Mouse (Mus musculus): ENCODE data around the gene Itpr3.

Gene Itpr3

DNA sequence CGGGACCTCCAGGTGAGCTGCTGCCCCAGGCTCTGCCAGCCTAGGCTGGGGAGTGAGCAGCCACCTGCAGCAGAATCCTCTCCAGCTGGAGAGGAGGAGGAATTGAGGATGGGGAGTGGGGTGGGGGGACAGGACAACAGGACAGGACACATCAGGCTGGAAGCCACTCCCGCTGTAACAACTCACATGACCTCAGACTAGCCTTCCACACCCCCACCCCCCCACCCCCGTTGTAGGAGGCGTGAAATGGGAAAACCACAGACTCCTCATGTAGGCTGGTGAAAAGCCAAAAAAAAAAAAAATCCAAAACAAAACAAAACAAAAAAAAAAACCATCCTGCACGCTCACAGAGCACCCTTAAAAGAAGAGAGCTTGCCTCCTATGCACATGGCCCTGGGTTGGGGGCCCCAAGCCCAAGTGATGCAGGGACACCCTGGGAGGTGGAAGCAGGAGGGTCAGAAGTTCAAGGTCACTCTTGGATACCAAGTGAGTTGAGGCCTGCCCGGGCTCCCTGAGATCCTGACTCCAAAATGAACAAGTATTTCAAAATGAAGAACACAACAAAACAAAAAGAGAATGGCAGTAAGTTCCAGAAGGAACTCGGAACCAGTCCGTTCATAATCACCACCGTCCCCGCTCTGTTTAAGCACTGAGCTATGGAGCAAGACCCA lies 17.5 kb upstream of the Itpr3 start:
- DNase-seq = no peak

- DNase-seq = no peak
These were observed 16.6 kb upstream of the Itpr3 start for GRCm38 (mm10) chr17:27040304-27041045.

DNA sequence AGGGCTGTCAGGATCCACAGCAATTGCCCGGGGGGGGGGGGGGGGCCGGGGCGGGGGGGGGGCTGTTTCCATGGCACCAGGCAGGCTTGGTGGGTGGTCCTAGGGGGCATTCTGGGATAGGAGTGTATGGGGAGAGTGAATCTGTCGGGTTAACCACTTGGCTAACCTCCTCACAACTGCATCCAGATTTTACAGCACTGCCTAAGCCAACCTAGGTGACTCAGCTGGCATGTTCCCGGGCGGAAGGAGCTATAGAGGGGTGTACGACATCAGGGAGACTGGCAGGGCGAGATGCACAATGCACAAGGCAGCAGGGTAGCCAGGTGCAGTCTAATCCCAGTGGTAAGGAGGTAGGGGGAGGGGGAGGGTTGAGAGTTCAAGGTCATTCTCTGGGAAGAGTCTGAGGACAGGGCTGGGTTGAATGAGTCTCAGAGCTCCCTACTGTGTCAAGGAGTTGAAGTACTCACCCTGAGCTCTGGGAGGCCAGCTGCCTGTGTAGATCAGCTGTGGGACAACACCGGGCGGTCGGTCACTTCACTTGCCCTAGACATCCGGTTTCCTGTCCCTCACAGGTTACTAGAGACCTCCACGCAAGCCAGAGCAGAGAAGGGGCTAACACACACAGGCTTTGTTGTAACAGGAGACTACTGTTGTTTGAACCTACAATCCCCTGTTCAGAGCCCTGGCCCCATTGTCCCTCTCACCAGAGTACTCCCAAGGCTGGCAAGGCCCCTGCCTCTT lies 15.9 kb upstream of the Itpr3 start:
- DNase-seq = no peak

DNA sequence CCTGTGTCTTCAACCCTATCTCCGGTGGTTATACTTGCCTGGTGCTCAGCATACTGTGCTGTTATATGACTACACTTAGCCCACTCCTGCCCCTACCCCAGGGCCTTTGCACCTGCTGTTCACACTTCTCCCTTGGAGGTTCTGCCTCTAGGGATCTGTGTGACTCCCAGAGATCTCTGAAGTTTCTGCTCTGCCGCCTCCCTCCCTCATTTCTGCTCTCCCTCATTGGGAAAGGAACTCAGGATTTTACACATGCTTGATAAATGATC lies 15.4 kb upstream of the Itpr3 start:
- DNase-seq = no peak

- DNase-seq = no peak
These were observed 14.3 kb upstream of the Itpr3 start for GRCm38 (mm10) chr17:27042840-27043239.

DNA sequence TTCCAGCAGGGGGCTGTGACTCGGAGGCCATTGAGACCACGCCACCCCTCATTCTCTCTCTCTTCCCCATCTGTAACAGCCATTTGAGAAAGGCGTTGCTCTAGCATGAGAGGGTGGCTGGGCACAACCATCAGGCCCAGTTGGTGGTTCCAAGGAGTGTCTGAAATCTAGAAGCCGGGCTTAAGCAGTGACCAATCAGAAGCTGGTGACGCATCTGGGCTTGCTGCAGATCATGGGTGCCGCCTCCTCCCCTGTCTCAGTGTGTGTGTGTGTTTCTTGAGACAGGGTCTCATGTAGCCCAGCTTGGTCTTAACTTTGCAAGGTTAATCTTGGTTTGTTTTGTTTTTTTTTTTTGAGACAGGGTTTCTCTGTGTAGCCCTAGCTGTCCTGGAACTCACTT lies 11.9 kb upstream of the Itpr3 start:
- no peak for DNase-seq

DNA sequence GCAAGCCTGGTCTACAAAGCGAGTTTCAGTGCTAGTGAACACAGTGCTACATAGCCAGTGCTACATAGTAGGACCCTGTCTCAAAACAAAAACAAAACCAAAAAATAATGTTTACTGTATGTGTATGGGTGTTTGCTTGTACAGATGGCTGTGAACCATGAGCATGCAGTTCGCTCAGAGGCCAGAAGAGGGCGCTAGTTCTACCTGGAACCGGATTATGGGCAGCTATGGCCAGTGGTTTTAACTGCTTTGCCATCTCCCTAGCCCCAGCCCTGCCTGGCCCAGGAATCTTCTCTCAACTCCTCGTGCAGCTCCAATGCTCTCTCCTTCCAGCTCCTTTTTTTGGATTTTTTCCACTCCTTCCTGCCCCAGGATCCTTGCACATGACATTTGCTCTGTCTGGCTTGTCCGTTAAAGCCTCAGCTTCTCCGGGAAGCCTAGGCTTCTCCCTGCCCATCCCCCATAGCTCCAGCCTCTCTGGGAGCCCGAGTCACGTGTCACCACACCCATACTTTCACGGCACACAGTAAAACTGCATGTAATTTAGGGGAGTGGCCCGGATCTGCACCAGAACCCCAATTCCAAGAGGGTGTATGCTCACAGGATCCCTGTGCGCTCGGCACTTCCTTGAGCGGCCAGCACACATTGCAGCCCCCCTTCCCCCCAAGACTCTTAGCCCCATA lies 9.2 kb upstream of the Itpr3 start:
- no peak for DNase-seq

GRCm38 (mm10) chr17:27048445-27049239 lies 8.5 kb upstream of the Itpr3 start:
- DNase-seq = no peak

DNA sequence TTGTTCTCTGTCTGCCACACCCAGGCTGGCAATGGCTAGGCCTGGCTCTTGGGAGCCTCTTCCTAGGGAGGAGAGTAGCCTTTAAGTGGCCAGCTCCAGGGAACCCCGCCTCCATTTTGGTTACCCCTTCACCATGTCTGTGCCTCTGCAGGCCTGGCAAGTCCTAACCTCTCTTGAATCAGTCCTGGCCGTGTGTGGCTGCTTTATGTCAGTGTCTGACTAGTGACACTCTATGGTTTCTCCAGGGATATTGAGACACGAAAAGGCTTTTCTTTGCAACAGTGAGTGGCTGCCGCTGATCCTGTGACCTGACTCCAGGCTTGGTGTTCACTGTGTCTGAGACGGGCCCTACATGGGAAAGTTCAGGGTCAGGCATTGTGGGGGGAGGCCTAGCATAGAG lies 6.3 kb upstream of the Itpr3 start:
- DNase-seq = no peak

- no peak for DNase-seq
These were observed 5.6 kb upstream of the Itpr3 start for GRCm38 (mm10) chr17:27051514-27051913.

GRCm38 (mm10) chr17:27056170-27056569 lies 934 bp upstream of the Itpr3 start:
- DNase-seq = no peak

- no peak for DNase-seq
These were observed 482 bp downstream of the Itpr3 start for GRCm38 (mm10) chr17:27057517-27058055.

- no peak for DNase-seq
These were observed 3.6 kb downstream of the Itpr3 start for GRCm38 (mm10) chr17:27060698-27061097.

DNA sequence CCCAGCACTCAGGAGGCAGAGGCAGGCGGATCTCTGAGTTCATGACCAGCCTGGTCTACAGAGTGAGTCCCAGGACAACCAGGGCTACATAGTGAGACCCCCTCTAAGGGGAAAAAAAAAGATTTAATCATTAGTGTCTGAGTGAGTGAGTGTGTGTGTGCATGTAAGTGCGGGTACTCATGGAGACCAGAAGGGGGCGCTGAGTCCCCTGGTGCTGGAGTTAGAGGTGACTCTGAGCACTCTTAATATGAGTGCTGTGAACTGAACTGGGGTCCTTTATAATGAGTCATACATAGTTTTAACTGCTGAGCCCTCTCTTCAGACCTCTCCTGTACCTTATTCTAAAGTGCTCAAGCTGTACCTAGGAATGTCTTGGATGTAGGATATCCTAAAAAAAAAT lies 4.6 kb downstream of the Itpr3 start:
- DNase-seq = no peak

DNA sequence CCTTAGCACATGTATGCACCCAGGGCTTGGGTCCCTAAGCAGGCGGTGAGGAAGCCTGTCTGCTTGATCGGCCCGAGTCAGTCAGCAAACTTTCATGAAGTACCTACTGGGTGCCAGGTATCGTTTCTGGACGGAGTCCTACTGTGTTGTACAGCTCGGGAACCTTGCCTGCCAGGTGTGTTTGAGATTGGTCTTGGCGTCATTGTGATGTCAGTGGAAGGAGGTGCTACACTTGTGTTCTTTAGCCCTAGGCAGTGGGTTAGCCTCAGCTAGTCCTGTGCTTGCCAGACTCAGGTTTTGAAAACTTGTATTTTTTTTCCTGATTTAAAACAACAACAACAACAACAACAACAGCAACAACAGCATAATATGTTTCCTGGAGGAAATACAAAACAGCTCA lies 5.6 kb downstream of the Itpr3 start:
- no peak for DNase-seq

DNA sequence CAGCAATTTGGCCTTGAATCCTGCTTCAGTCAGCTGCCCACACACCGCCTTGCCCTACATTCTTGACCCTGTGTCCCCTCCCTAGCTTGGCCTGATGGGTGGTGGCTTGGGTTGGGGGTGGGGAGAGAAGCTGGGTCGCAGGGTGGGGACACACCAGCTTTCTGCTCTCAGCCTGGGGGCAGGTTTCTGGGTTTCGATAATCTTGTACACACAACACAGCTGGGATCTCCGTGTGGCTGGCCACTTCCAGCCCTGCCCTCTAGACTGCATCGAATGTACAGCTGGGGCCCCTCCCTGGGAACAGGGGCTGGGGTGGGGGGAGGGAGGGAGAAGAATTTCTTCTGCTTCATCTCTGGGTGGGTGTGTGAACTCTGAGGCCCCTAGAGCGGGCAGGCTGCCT lies 6.6 kb downstream of the Itpr3 start:
- no peak for DNase-seq

- DNase-seq = no peak
These were observed 7.1 kb downstream of the Itpr3 start for GRCm38 (mm10) chr17:27064195-27064594.

DNA sequence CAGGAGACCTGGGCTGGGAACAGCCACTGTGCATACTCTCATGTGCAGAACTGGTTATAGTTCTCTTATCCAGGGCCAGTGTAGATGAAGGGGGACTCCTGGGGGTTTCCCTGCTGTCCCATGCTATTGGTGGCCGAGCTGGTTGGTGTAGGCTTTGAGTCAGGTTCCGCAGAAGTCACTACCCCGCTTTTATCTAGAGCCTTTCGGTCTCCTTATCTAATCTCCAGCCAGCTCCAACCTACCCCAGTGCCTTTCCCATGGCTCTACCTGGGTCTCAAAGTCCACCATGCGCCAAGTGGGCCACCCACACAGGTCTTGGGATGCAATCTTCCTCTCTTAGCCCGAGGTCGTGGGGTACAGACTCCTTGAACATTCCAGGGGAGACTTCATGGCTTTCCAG lies 9.0 kb downstream of the Itpr3 start:
- no peak for DNase-seq

GRCm38 (mm10) chr17:27069071-27069470 lies 12.0 kb downstream of the Itpr3 start:
- no peak for DNase-seq

DNA sequence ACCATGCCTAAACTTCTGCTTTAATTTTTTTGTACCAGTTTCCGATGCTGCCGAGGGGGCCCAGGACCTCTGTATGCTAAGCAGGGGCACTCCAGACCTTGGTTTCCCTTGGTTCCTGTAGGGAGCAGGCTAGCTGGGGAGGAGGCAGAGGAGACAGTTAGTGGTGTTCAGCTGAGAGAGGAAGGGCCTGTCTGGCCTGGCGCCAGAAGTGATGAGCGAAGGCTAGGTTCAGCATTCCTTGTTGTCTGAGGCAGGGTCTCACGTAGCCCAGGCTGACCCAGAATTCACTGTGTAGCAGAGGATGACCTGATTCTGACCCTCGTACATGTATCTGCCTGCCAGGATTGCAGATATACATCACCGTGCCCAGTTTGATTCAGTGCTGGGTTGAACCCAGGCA lies 13.8 kb downstream of the Itpr3 start:
- DNase-seq = no peak

- DNase-seq = peak; percentile 75 to 79
These were observed 14.5 kb downstream of the Itpr3 start for GRCm38 (mm10) chr17:27071630-27072029.

GRCm38 (mm10) chr17:27072363-27072762 lies 15.3 kb downstream of the Itpr3 start:
- DNase-seq = no peak

- no peak for DNase-seq
These were observed 16.0 kb downstream of the Itpr3 start for GRCm38 (mm10) chr17:27073126-27073525.
